Mouse (Mus musculus) gastrocnemius, postnatal 4 days (tissue): ENCODE measurements around the gene 1700012B07Rik. TPM values are rescaled to one million over a fixed set of nuclear protein-coding genes. Genes with fewer than 3 reads are reported as not detected.

ENCODE experiments used
- DNase-seq, 2 experiments: peaks; one replicate each; pipeline ENCODE4 v3.0.0; 2021 to 2022; ENCODE audit warnings: low spot score in 2 of 2, mixed read lengths in 2 of 2
- total RNA-seq, 2 experiments: library from RNA; stranded (reverse); gene quantifications; 2 replicates each; pipeline ENCODE4 v1.2.3; 2021

Gene 1700012B07Rik
- total RNA-seq, 2 experiments from 2014 or later: not detected

DNA sequence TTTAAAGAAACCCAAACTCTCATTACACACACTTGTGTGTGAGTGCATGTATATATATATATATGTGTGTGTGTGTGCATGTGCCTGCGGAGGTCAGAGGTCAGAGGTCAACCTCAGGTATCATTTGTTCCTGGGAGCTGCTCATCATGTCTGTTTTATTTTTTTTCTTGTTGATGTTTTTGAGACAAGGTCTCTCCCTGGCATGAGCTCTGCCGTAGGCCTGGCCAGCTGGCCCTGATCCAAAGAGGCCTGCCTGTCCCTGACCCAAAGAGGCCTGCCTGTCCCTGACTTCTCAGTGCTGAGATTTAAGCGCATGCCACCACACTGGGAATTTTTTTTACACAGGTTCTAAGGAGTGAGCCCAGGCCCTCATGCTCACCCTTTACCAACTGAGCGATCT lies 24.1 kb upstream of the 1700012B07Rik start:
- DNase-seq: no peak

DNA sequence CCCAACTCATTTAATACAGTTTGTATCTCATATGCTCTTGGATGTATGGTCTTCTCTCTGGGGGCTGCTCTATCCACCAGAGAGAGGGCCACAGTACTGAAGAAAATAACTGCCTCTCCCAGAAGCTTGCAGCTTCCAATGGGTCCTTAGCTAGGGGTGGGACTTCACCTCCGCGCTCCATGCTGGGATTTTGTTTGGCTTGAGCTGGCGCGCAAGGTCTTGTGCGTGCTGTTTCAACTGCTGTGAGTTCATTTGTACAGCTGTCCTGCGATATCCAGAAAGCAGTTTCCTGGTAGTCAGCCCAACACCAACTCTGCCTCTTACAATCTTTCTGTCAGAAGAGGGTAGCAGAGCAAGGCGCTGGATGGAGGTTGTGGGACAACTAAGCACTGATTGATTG lies 18.5 kb upstream of the 1700012B07Rik start:
- DNase-seq: no peak

DNA sequence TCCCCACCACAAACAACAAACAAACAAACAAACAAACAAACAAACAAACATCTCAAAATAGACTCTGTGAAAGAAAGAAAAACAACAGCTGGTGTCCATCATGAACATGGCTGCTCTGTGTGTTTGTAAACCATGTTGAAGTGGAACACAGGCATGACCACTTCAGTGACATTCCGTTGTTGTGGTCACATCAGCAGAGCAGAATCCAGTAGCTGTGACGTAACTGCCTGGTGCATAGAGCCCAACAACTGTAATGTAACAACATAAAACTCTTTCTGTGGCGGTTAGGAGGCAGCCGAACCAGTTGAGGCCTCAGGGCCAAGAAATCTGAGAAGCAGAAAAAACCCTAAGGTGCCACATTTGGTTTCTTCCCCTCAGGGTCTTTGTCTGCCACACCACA lies 17.8 kb upstream of the 1700012B07Rik start:
- DNase-seq: no peak

GRCm38 (mm10) chr11:109844466-109844865 lies 16.6 kb upstream of the 1700012B07Rik start:
- no peak for DNase-seq

DNA sequence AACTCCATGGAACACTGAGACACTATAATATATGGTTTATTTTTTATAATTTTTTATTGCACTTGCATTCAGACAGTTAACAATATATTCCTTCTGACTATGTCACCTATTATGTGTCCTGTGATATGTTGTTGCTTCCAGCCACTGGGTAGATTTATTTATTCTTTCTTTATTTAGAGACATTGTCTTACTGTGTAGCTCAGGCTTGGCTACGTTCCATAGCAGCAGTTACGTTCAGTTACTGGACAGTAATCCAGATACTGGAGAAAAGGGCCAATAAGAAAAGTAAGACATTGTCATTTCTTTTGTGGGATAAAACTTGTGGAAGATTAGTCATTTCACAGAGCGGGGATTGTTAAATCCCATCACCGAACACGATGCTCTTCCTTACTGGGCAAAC lies 2.5 kb upstream of the 1700012B07Rik start:
- DNase-seq: no peak

DNA sequence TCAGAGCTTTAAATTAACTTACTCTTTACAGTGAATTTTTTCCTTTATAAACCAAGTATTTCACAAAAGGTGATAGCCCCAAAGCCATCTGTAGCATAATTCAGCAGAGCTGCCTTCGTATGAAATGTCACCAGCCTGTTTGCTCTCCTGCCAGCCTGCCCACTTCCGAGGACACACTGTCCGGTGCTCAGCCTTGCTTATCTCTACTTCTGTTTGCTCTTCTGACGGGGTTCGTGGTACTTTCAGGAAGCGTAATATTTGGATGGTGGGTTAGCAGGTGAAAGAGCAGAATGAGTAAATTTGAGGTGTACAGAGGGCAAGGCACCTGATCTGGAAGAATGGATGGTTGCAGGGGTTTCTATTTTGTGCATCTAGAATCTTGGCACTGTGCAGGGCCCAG lies 5.6 kb downstream of the 1700012B07Rik start:
- no peak for DNase-seq

DNA sequence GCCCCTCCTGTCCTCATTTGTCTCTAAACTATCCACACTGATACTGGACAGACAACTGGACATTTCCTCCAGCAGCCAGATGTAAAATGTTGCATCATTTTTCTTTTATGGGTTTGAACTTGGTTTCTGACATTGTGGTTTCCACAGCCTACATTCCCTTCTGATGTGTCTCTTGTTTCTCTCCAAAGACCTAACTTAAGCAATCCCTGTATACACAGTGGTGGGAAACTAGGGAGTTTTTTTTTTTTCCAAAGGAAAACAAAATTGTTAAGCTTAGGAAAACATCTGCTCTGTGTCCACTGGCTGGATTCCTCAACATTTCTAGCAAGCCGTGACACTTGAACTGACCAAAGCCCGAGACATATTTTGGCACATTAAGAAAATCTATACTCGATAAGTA lies 10.4 kb downstream of the 1700012B07Rik start:
- no peak for DNase-seq

- DNase-seq: no peak
Measured at GRCm38 (mm10) chr11:109816911-109817310, 10.9 kb downstream of the 1700012B07Rik start.

- DNase-seq: no peak
Measured at GRCm38 (mm10) chr11:109811721-109812120, 16.1 kb downstream of the 1700012B07Rik start.

GRCm38 (mm10) chr11:109809175-109809855 lies 18.5 kb downstream of the 1700012B07Rik start:
- no peak for DNase-seq

DNA sequence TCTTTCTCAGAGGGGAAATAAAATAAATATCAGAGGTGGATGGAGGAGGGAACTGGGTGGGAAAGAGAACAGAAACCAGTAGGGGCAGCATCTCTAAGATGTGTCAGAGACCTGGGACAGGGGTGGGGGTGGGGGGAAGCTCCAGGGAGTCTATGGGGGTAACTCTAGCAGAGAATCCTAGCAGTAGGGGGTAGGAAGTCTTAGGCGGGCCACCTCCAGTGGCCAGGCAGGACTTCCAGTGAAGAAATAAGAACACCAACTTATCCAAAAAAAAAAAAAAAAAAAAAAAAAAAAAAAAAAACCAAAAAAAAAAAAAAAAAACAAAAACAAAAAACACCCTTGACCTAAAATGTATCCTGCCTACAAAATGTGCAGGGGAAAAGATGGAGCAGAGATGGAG lies 26.3 kb downstream of the 1700012B07Rik start:
- DNase-seq: no peak

GRCm38 (mm10) chr11:109797531-109797930 lies 30.3 kb downstream of the 1700012B07Rik start:
- DNase-seq: no peak

DNA sequence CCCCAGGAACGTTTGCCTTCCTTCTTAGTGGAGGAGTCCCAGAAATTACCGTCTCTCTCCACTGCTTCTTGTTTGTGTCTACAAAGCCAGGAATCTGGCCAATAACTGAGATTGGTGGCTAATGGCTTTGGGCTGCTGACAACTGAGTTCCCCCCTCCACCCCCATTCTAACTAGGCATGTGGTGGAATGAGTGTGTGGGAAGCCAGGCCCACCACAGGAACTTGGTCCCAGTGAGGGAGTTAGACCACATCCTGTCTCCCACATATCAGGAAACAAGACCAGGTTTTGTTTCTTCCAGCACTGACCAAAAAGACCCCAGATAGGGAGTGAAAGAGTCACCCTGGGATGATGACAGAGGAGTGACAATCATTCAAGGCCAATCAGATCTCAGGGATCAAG lies 32.3 kb downstream of the 1700012B07Rik start:
- no peak for DNase-seq

DNA sequence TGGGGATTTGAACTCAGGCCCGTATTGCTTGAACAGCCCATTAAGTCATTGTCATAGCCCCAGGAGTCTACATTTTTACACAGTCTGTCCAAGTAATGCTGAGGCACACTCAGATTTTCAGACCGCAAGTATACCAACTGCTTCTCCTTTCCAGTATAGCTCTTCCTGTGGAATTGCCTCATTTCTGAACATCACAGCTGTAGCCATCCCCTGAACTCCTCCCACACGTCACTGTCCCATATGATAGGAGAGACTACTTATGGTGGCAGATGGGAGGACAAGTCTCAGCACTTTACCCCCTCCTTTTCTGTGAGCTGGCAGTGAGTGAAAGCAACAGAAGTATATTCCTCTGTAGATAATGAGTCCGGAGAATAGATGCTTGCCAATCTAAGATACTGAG lies 34.3 kb downstream of the 1700012B07Rik start:
- DNase-seq: no peak

GRCm38 (mm10) chr11:109792401-109792997 lies 35.3 kb downstream of the 1700012B07Rik start:
- DNase-seq: peak in 1 of 2 experiments; percentile 24

- no peak for DNase-seq
Measured at GRCm38 (mm10) chr11:109791965-109792364, 35.9 kb downstream of the 1700012B07Rik start.

GRCm38 (mm10) chr11:109790221-109790620 lies 37.6 kb downstream of the 1700012B07Rik start:
- no peak for DNase-seq

DNA sequence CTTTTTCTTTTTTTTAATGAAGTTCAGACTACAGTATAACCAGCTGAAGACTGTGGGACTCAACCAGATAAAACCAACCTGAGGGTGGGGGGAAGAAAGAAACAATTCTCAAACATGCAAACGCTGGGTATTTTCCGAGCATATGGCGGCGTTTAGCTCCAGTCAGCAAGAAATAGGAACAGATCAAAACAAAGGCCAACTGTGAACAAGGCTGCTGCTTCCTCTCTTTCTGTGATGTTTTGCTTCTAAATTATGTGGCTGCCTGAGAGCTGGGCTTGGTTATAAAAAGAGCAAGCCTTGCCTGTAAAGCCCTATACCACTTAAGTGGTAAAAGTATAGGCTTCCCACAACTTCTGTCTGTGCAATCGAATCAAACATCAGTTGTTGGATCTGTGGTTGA lies 42.5 kb downstream of the 1700012B07Rik start:
- no peak for DNase-seq

DNA sequence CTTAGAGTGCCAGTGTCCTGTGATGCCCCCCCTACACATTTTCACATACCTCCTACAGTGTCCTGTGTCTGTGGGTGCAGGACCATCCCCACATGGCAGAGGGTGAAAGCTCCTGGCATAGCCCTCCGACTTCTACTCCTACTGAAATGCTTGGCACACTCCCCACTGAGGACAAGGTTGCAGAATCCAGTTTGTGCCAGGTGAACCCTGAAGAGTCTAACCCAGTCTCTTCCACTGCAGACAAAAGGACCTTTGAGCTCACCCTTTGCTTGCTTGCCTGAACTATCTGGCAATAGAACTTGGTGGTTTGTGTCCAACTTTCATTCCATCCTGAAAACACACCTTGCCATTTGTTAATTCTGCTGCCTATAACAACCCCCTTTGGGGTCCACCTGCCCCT lies 56.5 kb downstream of the 1700012B07Rik start:
- DNase-seq: no peak

DNA sequence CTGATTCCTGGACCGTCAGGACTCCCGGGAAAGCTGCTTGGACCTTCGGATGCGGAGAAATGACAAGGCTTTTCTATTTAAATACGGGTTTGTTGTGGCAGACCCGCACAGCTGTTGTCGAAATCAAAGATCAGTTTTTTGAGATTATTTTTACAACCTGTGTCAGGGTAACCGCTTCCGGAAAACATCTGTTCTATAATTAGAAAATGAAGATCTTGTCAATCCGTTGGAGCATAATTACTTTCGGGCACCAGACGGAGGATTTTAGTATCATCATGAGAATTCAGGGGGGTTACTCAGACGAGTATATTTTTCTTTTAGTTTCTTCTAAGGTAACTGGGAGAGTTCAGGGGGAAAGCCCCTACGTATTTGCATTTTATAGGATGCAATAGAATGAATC lies 57.7 kb downstream of the 1700012B07Rik start:
- no peak for DNase-seq

DNA sequence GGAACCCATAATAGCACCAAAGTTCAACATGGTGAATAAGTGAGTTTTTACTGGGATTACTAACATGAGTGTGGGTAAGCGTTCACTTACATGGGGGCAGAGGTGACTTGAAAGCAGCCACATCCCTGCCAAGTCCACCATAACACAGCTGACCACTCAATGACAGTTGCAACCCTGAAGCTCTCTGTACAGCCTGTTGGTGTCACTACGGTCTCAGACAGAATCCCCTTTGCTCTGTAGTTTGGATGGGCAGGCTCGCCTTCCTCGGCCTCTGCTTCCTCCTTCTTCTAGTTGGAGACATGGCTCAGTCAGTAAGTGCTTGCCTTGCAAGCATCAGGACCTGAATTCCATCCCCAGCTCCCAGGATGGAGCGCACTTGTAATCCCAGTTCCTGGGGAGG lies 58.8 kb downstream of the 1700012B07Rik start:
- DNase-seq: no peak

GRCm38 (mm10) chr11:109760063-109760462 lies 67.8 kb downstream of the 1700012B07Rik start:
- DNase-seq: no peak

- DNase-seq: no peak
Measured at GRCm38 (mm10) chr11:109758616-109759215, 69.1 kb downstream of the 1700012B07Rik start.
